Mouse (Mus musculus) embryonic stem cell, embryonic (primary cell): ENCODE data around the gene Gm11099.

ENCODE experiments used
- CTCF ChIA-PET, 4 experiments: fragments of 300-600 bp in 2 of 4; fragments of 350-600 bp in 2 of 4; sonication (Branson Sonifier 250); formaldehyde crosslinking; loops; one replicate each; lab custom pipeline; 2022; ENCODE audit warnings: inconsistent platforms in 2 of 4; lab: Charles Lee
- POLR2A ChIA-PET, 4 experiments: fragments of 300-600 bp in 2 of 4; fragments of 350-600 bp in 2 of 4; sonication (Branson Sonifier 250); formaldehyde crosslinking; loops; one replicate each; lab custom pipeline; 2022; ENCODE audit warnings: antibody characterized with exemption in 4 of 4, inconsistent platforms in 1 of 4; lab: Charles Lee

The Gm11099 gene

GRCm38 (mm10) chr2:58859134-58859533 lies at the start of gene Gm11099:
Gene Gm11099 (plus strand): TSS chr2:58859434.
- POLR2A ChIA-PET, result no interaction called here
- CTCF ChIA-PET, result no interaction called here

- CTCF ChIA-PET, result no interaction called here
- POLR2A ChIA-PET, result no interaction called here
These were observed 46.3 kb upstream of the Gm11099 start for GRCm38 (mm10) chr2:58812941-58813340.

GRCm38 (mm10) chr2:58828910-58829600 lies 30.2 kb upstream of the Gm11099 start:
- POLR2A ChIA-PET, result no interaction called here
- CTCF ChIA-PET, result no interaction called here

GRCm38 (mm10) chr2:58829981-58830742 lies 29.1 kb upstream of the Gm11099 start:
- ChIA-PET POLR2A (no interaction called here), CTCF (interaction anchor here in 1 of 4 experiments (0.5 kb wide), 1 partner anchor 412 kb away, joined by 4 read pairs; no protein-coding TSS in a partner anchor)

- ChIA-PET CTCF (interaction anchor here in 2 of 4 experiments (0.5 to 1.3 kb wide), 2 partner anchors 11 to 31 kb away, joined by 3 read pairs; no protein-coding TSS in a partner anchor), POLR2A (interaction anchor here in 2 of 4 experiments (0.6 to 1.3 kb wide), 3 partner anchors 11 to 176 kb away, joined by 3 read pairs; no protein-coding TSS in a partner anchor)
These were observed 26.8 kb upstream of the Gm11099 start for GRCm38 (mm10) chr2:58832253-58832980.

GRCm38 (mm10) chr2:58841021-58841420 lies 18.2 kb upstream of the Gm11099 start:
- ChIA-PET CTCF (no interaction called here), POLR2A (no interaction called here)

- ChIA-PET CTCF (no interaction called here), POLR2A (no interaction called here)
These were observed 16.8 kb upstream of the Gm11099 start for GRCm38 (mm10) chr2:58842443-58842842.

- CTCF ChIA-PET, result interaction anchor here in 1 of 4 experiments (0.7 kb wide), 1 partner anchor 1719 kb away, joined by 3 read pairs; no protein-coding TSS in a partner anchor
- POLR2A ChIA-PET, result interaction anchor here in 2 of 4 experiments (0.6 to 1.4 kb wide), 3 partner anchors 12 to 46 kb away, joined by 3 read pairs; no protein-coding TSS in a partner anchor
These were observed 14.7 kb upstream of the Gm11099 start for GRCm38 (mm10) chr2:58844499-58844898.

GRCm38 (mm10) chr2:58879876-58880275 lies 20.6 kb downstream of the Gm11099 start:
- POLR2A ChIA-PET, result interaction anchor here in 2 of 4 experiments (0.6 to 1.8 kb wide), 4 partner anchors 10 to 281 kb away, joined by 3 to 10 read pairs (median 6); partner anchors contain the start of genes Ccdc148 (in 1 of the 2) and Pkp4 (in 1 of the 2)
- CTCF ChIA-PET, result interaction anchor here in 2 of 4 experiments (0.5 to 0.8 kb wide), 2 partner anchors 10 to 92 kb away, joined by 3 to 16 read pairs; no protein-coding TSS in a partner anchor

- ChIA-PET POLR2A (interaction anchor here in 1 of 4 experiments (1.4 kb wide), 1 partner anchor 25 kb away, joined by 3 read pairs; no protein-coding TSS in a partner anchor), CTCF (interaction anchor here in 1 of 4 experiments (0.5 kb wide), 1 partner anchor 11 kb away, joined by 4 read pairs; no protein-coding TSS in a partner anchor)
These were observed 45.8 kb downstream of the Gm11099 start for GRCm38 (mm10) chr2:58905057-58905456.

GRCm38 (mm10) chr2:58906814-58907516 lies 47.7 kb downstream of the Gm11099 start:
- POLR2A ChIA-PET, result no interaction called here
- CTCF ChIA-PET, result interaction anchor here in 1 of 4 experiments (0.7 kb wide), 1 partner anchor 51 kb away, joined by 3 read pairs; no protein-coding TSS in a partner anchor

GRCm38 (mm10) chr2:58912339-58912738 lies 53.1 kb downstream of the Gm11099 start:
- CTCF ChIA-PET, result no interaction called here

GRCm38 (mm10) chr2:58918351-58918750 lies 59.1 kb downstream of the Gm11099 start:
- CTCF ChIA-PET, result no interaction called here
- POLR2A ChIA-PET, result interaction anchor here in 1 of 4 experiments (0.6 kb wide), 1 partner anchor 8 kb away, joined by 3 read pairs; no protein-coding TSS in a partner anchor

More at GRCm38 (mm10) chr2:58912339-58912738, 53.1 kb downstream of the Gm11099 start:
- POLR2A ChIA-PET, result no interaction called here

GRCm38 (mm10) chr2:58925551-58925950 lies 66.3 kb downstream of the Gm11099 start:
- POLR2A ChIA-PET, result interaction anchor here in 1 of 4 experiments (0.7 kb wide), 1 partner anchor 482 kb away, joined by 3 read pairs; no protein-coding TSS in a partner anchor

GRCm38 (mm10) chr2:58941361-58941760 lies 82.1 kb downstream of the Gm11099 start:
- ChIA-PET POLR2A (no interaction called here), CTCF (no interaction called here)

More at GRCm38 (mm10) chr2:58925551-58925950, 66.3 kb downstream of the Gm11099 start:
- CTCF ChIA-PET, result no interaction called here

GRCm38 (mm10) chr2:58948796-58949195 lies 89.6 kb downstream of the Gm11099 start:
- CTCF ChIA-PET, result no interaction called here
- POLR2A ChIA-PET, result no interaction called here

GRCm38 (mm10) chr2:58952101-58952500 lies 92.9 kb downstream of the Gm11099 start:
- CTCF ChIA-PET, result interaction anchor here in 1 of 4 experiments (0.6 kb wide), 1 partner anchor 29 kb away, joined by 3 read pairs; no protein-coding TSS in a partner anchor
- POLR2A ChIA-PET, result no interaction called here

- ChIA-PET POLR2A (no interaction called here), CTCF (no interaction called here)
These were observed 97.1 kb downstream of the Gm11099 start for GRCm38 (mm10) chr2:58956351-58956750.
